Mouse (Mus musculus) induced T-regulatory cell, adult 2 months (primary cell): ENCODE measurements around the gene Pln.

Experiments
- DNase-seq: peaks from one replicate; pipeline ENCODE4 v3.0.0-alpha.2; 2012; ENCODE audit warnings: low read depth

Pln gene

DNA sequence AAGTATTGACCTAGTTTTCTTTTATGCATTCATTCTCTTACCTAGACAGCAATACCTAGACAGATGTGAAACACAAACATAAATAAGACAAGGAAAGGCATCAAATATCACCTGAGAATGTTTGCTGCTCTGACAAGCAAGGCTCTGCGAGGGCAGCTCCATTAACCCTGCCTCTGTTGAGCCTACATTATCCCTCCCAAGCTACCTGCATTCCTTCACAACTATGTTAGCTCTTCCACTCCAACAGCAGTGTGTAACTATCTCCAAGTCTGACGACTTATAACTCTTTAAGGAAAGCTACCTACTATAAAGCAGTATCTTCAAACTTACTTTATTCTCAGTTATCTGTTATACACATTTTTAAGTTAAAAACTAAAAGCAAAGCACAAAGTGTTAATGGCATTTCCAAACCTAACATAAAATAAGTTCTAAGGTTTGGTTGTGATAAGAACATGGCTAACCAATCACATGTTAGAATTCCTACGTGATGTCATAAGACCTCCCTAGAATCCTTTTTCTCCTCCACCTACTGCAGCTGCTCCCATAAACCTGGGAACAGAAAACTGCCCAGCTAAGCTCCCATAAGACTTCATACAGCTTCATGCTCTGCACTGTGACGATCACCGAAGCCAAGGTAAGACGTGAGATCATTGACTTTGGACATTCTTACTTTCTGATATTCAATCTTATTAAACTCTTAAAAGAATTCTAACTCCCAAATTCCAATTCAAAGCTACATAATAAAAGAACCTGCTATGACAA, at the start of gene Pln:
Pln (plus strand) TSS at position 506 of the 762 bp plus-strand sequence.
- DNase-seq, result no peak

DNA sequence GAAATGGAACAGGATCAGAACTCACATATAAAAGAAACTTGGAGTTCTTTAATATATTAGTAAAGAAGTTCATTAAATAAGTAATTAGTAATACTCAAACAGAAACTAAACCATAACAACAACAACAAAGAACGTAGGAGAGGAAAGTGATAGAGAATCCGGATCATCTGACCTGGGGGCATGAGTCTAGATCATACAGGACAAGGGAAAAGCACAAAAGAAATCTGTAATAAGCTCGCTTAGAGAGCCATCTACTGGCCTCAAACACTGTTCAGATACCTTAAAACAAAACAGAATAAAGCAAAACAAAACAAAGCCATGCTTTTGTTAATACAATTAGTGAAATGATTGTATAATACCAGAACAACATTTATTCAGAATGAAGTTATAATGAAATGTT, 31.6 kb upstream of the Pln start:
- DNase-seq, result no peak

DNA sequence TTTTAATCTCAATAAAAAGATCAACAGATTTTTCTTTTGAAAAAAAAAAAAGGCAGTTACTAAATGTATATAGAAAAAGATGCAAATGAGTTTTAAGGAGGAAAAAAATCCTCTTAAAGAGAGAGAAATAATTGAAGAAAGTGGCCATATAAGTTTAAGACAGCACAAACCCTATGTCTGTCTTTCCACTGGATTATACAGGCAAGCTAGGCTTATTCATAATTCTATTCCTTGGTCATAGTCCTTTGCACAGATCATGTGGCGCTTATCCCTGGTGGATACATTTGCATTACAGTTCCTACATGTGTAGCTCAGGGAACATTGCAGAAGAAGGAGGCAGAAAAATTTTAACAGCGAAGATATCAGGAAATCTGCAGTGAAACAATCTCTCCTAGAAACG, 30.8 kb upstream of the Pln start:
- DNase-seq, result no peak

DNA sequence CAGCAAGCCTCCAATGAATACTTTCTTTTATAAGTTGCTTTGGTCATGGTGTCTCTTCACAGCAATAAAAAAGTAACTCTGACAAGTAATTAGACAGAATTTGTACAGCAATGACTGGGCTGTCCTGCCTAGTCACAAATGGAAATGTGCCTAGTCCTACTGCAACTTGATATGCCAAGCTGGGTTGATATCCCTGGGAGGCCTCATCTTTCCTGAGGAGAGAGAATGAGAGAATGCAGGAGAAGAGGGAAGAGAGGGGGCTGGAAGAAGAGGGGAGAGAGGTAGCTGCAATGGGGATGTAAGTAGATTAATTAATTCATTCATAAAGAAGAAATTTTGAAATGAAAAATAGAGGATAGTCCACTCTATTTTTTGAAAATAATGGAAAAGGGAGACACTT, 14.1 kb upstream of the Pln start:
- no peak for DNase-seq

DNA sequence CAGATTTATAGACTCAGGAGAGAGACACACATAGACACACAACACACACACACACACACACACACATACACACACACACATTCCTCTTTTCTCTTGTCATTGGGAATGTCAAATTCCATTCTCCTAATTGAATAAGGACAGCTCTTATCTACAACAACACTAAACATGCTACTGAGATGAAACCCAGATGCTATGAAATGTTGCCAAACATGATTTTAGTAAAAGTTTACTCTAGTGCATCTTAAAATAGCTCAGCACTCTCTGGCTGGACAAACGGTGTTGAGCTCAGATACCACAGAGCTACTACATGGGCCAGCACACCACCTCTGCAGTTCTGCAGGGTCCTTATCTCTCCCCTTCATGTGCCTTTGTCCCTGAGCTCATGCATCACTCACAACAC, 12.8 kb upstream of the Pln start:
- DNase-seq, result no peak

DNA sequence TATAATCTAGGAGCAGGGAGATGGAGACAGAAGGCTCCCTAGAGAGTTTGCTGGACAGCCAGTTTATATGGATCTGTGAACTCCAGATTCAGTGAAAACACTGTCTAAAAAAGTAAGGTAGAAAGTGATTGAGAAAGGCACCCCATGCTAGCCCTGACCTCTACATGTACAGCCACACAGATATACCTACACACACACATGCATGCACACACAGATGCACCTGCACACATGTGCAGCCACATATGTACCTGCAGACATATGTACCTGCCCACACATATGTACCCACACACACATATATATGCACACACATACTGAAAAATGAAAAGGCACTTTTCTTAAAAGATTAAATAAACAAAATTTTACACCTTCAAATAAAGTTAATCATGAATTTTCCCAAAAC, 11.1 kb upstream of the Pln start:
- DNase-seq, result no peak

DNA sequence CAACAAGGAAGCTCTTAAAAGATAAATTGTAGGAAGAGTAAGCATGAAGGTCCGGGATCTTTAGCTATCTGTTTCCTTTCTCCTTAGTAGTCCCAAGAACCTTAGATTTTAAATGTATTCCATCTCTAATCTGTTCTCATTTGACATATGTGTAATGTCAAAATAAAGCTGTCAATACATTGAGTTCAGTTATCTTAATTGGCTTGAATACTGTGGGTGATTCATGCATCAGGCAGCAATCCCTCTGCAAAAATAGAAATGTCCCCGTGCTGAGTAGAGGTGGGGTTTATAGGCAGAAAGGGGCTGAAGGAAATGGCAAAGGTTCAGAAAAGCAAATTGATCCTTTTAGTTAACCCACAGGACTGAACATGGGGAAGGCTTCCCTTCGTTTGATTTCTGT, 8.2 kb upstream of the Pln start:
- DNase-seq, result no peak

DNA sequence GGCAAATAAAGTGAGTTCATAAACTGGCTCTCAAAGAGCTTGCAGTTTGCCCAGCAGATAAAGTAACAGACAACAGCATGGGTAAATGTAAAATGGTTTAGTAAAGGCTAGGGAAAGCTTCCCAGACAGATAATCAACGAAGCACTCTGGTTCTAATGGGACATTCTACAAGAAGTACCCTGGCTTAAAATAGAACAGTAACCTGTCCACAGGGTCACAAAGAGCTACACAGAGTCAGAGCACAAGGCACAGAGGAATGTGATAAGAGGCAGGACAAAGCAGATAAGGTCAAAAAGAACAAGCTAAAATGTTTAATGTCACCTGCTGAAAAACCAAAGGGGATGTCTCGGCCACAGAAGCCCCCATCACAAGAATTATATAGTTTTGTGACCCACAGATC, 4.7 kb upstream of the Pln start:
- no peak for DNase-seq

DNA sequence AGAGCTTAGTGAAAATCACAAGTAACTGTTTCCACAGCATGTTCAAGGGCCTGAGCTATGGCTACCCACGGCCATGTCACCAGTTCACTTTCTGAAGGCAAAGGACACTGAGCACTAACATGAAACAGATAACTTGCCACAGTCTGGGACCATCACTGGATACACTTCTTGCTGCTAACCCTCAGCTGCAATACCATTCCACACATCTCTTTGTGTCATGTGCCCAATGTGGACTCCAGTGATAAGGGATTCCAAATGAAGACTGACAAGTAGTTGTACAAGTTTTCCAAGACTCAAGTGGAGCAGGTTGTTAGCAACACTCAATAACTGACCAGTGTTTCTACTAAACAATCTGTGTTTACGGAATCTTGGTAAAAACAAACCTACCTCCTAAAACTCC, 2.2 kb upstream of the Pln start:
- no peak for DNase-seq

DNA sequence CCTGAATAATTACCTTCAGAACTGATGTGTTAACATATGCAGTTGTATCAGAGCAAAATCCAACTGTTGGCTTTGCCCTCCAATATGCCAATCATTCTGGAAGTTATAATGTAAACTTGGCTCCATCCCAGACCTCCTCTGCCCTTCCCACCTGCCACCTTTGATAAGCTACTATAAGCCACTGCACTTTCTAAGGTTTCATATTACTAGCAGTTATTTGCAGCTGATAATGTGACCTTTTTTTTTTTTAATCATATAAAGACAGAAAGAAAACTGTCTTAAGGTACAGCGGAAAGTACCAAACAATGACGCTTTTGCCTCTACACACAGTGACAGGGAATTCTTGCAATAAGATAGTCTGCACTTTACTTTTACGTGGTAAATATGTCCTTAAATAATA, 1.5 kb upstream of the Pln start:
- DNase-seq, result no peak

DNA sequence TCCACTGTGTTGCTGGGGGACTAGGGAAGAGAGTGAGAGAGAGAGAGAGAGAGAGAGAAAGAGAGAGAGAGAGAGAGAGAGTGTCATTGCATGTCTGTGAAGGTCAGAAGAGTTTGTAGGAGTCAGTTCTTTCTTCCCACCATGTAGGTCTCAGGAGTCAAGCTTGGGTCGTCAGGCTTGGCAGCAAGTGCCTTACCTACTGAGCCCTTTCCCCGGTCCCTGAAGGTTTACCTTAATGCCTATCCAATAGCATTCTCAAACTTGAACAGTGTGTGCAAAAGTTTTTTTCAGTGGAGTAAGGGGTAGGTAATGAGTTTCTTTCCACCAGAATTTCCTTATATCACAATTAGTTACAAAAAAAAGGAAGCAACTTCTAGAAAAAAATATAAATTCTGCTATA, 1.6 kb downstream of the Pln start:
- DNase-seq, result no peak

DNA sequence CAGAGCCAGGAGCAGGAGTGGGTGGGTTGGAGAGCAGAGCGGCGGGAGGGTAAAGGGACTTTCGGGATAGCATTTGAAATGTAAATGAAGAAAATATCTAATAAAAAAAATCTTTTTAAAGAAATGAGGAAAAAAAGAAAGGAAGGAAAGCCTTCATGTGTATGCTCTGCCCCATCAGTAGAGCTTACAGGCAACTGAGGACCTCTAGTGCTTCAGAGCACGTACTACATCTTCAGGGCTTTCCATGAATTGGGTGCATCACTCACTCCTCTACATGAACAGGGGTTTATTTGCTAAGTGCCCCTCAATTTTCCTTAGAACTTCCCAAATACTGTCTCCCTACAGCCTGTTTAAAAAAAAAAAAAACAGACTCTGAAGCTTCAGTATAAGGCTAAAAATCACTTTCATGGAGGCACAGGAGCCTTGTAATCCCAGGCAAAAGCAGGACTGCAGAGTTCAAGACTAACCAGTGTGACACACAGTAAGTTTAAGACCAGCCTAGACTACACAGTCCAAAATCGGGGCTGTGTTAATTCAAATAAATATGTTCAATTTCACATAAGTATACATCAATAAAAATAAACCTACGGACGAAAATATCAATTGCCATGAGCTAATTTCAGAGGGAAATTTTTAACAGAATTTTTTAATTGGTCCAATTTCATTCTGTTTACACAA, 4.0 kb downstream of the Pln start:
- peak; percentile 35 for DNase-seq

DNA sequence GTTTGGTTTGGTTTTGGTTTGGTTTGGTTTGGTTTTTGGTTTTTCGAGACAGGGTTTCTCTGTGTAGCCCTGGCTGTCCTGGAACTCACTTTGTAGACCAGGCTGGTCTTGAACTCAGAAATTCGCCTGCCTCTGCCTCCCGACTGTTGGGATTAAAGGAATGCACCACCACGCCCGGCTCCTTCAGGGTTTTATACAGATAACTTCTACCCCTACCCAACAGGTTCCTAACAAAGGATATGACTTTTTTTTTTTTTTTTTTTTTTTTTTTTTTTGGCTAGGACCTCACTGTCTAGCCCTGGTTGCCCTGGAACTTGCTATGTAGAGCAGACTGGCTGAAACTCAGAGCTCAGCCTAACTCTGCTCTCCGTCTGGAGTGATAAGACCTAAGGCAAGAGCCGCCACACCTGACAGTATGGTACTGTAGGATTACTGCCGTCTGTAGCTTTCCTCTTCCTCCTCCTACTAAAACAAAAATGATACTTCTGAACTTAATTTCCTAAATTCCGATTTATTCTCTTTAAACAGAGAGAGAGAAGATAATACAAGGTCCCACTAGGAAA, 4.8 kb downstream of the Pln start:
- no peak for DNase-seq

DNA sequence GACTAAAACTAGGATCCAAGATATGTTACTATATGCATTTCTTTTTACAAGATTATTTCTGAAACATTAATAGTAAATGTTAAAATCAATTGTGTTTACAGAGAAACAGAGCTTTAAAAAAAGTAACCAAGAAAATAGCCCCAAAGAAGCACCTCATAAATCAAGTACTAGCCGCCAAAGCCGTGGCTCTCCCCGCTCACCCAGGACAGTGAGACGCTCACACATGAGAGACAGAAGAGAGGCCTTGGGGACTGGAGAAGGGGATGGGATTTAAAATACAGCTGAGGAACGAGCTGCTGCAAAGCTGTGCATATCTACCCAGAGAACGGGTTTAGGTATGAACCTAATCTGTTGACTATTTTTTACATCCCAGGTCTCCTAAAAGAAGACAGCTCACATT, 5.9 kb downstream of the Pln start:
- no peak for DNase-seq

DNA sequence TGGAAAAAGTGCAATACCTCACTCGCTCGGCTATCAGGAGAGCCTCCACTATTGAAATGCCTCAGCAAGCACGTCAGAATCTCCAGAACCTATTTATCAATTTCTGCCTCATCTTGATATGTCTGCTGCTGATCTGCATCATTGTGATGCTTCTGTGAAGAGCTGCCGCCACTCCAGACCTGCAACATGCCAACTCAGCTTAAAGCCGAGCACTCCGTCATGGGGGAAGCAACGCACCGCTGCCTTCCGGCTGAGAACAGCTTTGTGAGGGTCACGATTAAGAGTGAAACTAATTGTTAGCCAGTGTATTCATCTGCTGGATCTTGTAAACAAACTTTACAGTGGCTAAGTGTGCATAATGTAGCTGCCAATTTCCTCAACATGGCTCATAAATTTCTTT, 6.4 kb downstream of the Pln start:
- peak; percentile 65 for DNase-seq

DNA sequence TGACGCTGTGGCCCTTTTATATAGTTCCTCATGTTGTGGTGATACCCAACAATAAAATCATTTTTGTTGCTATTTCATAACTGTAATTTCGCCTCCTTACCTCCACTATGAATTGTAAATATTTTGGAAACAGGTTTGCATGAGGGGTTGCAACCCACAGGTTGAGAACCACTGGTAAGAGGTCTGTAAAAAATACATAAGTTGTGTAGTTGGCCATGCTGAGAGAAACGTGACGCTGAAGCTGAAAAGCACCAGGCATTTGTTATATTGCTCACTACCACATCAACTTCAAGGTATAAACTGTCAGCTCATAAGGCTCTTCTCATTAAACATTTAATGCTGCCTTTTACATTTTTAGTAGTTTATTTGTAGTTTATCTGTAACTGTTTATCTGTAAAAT, 8.0 kb downstream of the Pln start:
- DNase-seq, result no peak

DNA sequence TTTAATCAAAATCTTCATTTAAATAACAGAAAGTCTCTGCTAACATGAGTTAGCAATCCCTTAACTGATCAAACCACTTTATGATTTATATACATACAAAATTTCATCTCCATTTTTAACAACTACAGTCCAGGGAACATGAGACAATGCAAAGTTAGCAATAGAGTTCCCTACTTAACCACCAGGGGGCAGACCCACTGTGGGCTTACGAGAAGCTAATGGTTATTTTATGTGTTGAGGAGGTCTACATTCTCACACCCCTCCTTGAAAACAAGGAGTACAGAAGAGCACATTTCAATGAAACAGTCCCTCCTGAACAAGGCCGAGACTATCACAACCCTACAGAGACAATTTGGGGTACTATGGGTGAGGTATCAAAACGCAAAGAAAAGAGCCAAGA, 9.0 kb downstream of the Pln start:
- DNase-seq, result peak; percentile 82

DNA sequence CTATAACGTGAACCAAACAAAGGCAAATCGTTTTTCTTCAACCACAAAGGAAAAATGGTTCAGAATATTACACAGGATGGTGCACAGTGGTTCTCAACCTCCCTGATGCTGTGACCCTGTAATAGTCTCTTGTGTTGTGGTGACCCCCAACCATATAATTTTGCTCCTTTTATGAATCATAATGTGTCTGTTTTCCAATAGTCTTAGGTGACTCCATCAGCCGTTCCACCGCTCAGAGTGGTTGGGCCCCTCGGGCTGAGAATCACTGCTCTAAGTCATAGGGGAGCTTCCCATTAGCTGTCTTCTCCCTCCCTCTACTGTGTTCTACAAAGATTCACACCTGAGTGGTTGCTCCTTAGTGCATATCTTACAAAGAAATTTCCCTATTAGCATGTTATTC, 9.4 kb downstream of the Pln start:
- no peak for DNase-seq

DNA sequence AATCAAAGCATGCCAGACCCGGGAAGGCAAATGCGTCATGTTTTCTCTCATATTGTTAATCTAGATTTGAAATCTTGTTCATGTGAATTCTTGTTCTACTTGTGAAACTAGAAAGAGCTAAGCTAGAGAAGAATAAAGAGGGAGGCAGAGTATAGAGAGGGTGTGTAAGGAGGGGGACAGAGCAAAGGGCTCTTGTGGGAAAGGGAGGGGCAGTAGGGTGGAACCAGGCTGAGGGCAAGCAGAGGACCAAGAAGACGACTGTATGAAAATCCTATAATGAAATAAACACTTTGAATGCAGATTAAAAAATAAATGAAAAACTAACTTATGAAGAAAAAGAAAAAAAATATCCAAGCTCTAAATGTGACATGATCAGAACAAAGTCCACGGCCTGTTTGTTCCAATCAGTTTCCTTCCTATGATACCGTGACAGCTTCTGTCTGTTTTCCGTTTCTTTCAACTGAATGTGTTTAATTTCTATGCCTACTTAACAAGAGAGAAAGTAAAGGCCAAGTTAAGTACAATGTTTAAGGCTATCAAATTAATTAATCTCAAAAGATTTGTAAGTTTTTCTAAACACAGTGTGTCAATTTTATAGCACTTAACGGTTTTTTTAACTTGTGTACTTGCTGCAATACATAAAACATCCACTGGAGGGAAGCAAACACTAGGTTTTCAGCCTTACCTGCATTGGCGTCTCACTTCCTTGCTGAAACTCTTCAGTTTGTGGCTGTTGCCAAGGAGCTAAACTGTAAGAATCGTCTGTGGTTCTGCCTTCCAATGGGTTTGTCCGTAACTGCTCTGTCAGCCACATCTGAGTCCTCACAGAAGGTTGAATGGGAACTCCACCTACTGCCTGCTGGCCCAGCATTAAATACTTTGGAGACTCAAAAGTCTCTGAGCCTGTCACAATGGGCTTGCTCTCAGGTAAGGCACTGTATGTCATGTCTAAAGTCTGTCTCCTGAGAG, 10.6 kb downstream of the Pln start:
- peak; percentile 94 for DNase-seq

DNA sequence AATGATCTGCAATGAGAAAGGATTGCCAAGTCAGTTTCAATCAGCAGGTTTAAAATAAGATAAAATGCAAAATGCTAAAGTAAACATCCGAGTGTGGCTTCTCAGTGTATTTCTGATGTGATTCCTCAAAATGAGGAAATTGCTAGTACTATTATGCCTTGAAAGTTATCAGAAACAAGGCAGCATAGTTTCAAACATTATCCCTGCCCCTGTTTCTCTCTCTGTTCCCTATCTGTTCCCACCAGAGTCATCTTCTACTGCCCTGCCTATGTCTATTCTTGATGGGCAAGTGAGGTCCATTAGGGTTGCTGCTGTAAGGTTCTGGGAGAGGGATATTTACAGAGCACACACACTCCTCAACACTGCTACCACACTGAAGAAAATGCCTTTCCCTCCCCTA, 11.8 kb downstream of the Pln start:
- no peak for DNase-seq

DNA sequence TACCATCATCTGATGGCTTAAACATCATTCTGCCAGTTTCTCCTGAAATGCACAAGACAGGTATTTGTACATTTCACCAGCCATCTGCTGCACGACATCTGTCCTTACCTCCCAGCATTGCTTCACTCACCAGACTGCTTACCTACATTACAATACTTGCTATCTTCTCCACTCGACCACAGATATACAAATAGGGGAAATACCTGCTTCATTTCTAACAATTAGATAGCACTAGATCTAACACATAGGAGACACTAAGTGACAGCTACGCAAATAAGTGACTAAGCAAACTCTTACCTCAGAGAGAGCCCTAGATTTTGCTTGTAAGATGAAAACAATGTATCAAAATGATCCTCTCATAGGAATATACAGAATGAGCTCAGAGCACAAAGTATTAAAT, 16.2 kb downstream of the Pln start:
- DNase-seq, result peak; percentile 39

DNA sequence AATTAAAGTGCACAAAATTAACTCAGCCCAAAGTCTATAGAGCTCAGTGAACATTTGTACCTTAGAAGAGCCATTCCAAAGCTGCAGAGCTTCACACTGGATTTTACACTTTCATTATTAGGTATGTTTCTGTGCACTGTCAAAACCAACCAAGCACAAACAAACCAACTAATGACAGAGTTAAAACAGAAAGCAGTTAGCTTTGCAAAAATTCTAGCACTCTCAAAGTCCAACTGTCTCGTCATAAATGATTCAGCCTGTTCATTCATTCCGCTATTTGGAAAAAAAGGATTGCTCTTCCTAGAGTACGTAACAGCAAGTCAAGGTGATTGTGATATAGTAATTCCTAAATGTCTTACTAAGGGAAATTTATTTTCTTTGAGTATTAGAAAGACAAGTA, 21.5 kb downstream of the Pln start:
- DNase-seq, result no peak

DNA sequence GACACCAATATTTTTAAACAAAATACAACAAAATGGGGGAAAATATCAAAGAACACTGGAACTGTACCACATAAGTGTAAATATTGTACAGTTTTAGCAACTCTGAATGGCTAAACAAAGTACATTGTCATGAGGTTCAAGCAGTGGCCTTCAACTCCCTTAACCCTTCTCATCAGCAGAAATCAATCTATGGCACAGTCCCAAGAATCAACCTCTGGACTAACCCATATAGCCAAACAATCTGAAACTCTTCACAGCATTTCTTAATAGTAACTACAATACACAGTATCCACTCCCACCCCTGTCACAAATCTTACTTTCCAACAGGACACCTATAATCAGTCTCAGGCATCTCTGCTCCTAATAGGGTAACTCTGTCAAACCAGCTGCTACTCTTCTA, 26.8 kb downstream of the Pln start:
- DNase-seq, result no peak
